Mouse (Mus musculus) stomach, embryonic 15.5 days (tissue): Measurements from ENCODE around the gene Erap1. TPM values are rescaled to one million over a fixed set of nuclear protein-coding genes. Genes with fewer than 3 reads are reported as not detected.
"Not testable (repeated sequence)": the region's sequence is repeated elsewhere in the genome, so short reads cannot be mapped to it uniquely, and the experiment has no call there.

Experiments used
- ATAC-seq: fragments of 200-750 bp; cut with Nextera tagmentation; 2 replicates; pipeline ENCODE4 v1.8.0; 2017; ENCODE audit warnings: low read depth, moderate number of reproducible peaks, moderate TSS enrichment; ENCODE audit not compliant: insufficient read depth, low FRiP score
- H3K27ac ChIP-seq: fragments of 300-500 bp; sonication (generic); 2 replicates; pipeline ENCODE4 v1.5.1; 2015; ENCODE audit warnings: mild to moderate bottlenecking, inconsistent platforms
- H3K27me3 ChIP-seq: fragments of 300-500 bp; sonication (generic); replicated peaks from 2 replicates; pipeline ENCODE4 v1.6.1; 2015; ENCODE audit warnings: inconsistent platforms
- H3K36me3 ChIP-seq: fragments of 300-500 bp; sonication (generic); 2 replicates; pipeline ENCODE4 v1.6.1; 2015; ENCODE audit warnings: inconsistent platforms
- H3K4me1 ChIP-seq: fragments of 300-500 bp; sonication (generic); 2 replicates; pipeline ENCODE4 v1.6.1; 2015; ENCODE audit warnings: inconsistent platforms
- H3K4me2 ChIP-seq: fragments of 300-500 bp; sonication (generic); 2 replicates; pipeline ENCODE4 v1.6.1; 2015; ENCODE audit warnings: mild to moderate bottlenecking, inconsistent platforms
- H3K4me3 ChIP-seq: fragments of 300-500 bp; sonication (generic); replicated peaks from 2 replicates; pipeline ENCODE4 v1.5.1; 2015; ENCODE audit warnings: inconsistent platforms
- H3K9ac ChIP-seq: fragments of 300-500 bp; sonication (generic); 2 replicates; pipeline ENCODE4 v1.6.1; 2015; ENCODE audit warnings: inconsistent platforms
- H3K9me3 ChIP-seq: fragments of 300-500 bp; sonication (generic); 2 replicates; pipeline ENCODE4 v1.6.1; 2016; ENCODE audit warnings: inconsistent platforms
- WGBS: fragments of 180-500 bp; shearing (Covaris S2); methylation state at CpG from one replicate; pipeline ENCODE4 v1.1.7; 2015; 5-methylcytosine and 5-hydroxymethylcytosine counted together
- polyA plus RNA-seq: library from polyadenylated mRNA; unstranded; fragments of >200 nt; fragmentation: Nextera tagmentation; extraction: Ambion mirVana; gene quantifications from 2 replicates; pipeline ENCODE4 v1.2.1, GENCODE M21; 2015

The Erap1 gene
- polyA plus RNA-seq, result 27.8 and 28.9 TPM in 2 replicates

- no peaks in the 10 kb centered on the region for H3K36me3 ChIP-seq
- H3K4me3 ChIP-seq, result peak within 1 kb of the TSS; percentile 97
- peak within 1 kb of the TSS; percentile 97 for H3K27ac ChIP-seq
- H3K27me3 ChIP-seq, result no peaks in the 10 kb centered on the region
- no peaks in the 10 kb centered on the region for H3K9me3 ChIP-seq
- ATAC-seq, result peak; percentile 70
- WGBS, result 1% methylated on average over 12 of the region's 12 CpGs
- H3K9ac ChIP-seq, result peak within 1 kb of the TSS; percentile 89
- H3K4me2 ChIP-seq, result peak within 1 kb of the TSS; percentile 83
- no peaks in the 10 kb centered on the region for H3K4me1 ChIP-seq
Observed at GRCm38 (mm10) chr13:74638793-74639711, at the start of gene Erap1. Erap1 (plus strand) TSS chr13:74639568.

- H3K9ac ChIP-seq, H3K27me3 ChIP-seq, H3K27ac ChIP-seq, H3K4me1 ChIP-seq, ATAC-seq, H3K4me3 ChIP-seq, H3K36me3 ChIP-seq, H3K9me3 ChIP-seq, H3K4me2 ChIP-seq: not testable (repeated sequence)
- WGBS, result 51% methylated on average over 12 of the region's 12 CpGs
Observed at GRCm38 (mm10) chr13:74591401-74591821, 48.0 kb upstream of the Erap1 start.

DNA sequence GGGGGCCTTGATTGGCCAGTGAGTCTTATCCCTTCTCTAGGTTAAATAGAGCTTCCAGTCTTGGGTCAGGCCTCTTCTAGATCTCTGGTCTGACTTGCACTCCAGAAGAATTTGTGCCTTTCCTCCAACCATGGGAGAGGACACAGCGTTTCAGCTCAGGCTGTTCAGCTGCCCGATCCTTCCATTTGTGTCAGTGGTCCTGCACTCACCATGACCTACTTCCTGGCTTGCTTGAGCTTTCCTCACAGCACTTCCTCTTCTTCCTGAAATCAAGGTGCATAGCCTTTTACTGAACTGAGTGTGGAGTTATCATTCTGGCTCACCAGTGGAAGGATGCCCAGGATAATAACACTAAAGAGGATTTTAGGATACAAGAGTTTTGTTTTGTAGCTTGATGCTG, 47.5 kb upstream of the Erap1 start:
- not testable (repeated sequence) for H3K36me3 ChIP-seq, H3K9me3 ChIP-seq, H3K9ac ChIP-seq, H3K4me3 ChIP-seq, ATAC-seq, H3K4me2 ChIP-seq, H3K4me1 ChIP-seq, H3K27me3 ChIP-seq, H3K27ac ChIP-seq
- 76% methylated on average over 2 of the region's 2 CpGs for WGBS

DNA sequence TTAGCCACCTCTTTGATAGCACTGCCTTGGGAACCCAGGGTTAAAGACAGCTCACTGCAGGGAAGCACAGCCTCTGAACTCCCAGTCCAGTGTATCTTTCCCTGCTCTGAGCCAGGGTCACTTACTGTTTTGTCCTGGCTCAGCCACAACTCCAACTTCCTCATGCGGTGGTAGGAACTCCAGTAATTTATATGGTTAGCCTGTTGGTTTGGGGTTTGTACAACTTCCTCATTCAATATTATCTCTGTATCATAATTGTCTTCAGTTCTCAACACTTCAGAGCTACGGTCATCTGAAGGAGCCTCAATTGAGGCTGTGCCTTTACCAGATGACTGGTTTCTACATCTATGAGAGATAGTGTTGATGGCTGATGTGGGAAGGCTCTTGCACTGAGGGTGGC, 42.3 kb upstream of the Erap1 start:
- not testable (repeated sequence) for H3K27ac ChIP-seq, H3K4me3 ChIP-seq, H3K36me3 ChIP-seq, H3K9ac ChIP-seq, H3K4me2 ChIP-seq, ATAC-seq, H3K27me3 ChIP-seq, H3K9me3 ChIP-seq, H3K4me1 ChIP-seq
- WGBS, result 86% methylated on average over 2 of the region's 2 CpGs

- H3K4me1 ChIP-seq, H3K4me3 ChIP-seq, H3K27me3 ChIP-seq, H3K9ac ChIP-seq, H3K27ac ChIP-seq, H3K4me2 ChIP-seq, H3K36me3 ChIP-seq, H3K9me3 ChIP-seq, ATAC-seq: not testable (repeated sequence)
- 100% methylated on average over 1 of the region's 1 CpGs for WGBS
Observed at GRCm38 (mm10) chr13:74601776-74602175, 37.6 kb upstream of the Erap1 start.

DNA sequence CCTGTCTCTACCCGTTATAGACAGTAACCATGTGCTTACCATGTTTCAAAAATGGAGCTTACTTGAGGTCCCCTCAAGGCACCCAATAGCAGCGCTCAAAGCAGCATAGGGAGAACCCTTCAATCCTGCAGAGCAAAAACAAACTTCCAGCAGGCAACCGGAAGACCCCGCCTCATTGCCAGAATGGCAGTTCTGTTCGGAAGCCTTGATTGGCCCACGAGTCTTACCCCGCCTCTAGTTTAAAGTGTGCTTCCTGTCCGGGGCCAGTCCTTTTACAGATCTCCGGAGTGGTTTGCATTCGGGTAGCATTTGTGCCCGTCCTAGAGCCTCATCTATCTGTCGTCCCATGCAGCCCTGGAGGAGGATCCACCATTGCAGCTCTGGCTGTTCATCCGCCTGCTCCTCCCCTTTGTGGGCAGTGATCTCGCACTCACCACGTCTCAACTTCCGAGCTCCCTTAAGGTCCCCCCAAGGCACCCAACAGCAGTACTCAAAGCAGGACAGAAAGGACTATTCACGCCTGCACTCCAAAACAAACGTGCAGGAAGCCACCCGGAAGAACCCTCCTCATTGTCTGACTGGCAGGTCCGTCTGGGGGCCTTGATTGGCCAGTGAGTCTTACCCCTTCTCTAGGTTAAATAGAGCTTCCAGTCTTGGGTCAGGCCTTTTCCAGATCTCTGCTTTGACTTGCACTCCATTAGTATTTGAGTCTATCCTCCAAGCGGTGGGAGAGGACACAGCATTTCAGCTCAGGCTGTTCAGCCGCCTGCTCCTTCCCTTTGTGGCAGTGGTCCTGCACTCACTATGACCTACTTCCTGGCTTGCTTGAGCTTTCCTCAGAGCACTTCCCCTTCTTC, 22.0 kb upstream of the Erap1 start:
- peak overlapping the region; percentile 54 for H3K4me3 ChIP-seq
- WGBS, result 6% methylated on average over 22 of the region's 22 CpGs

GRCm38 (mm10) chr13:74632327-74632726, 7.0 kb upstream of the Erap1 start:
- no peak overlapping the region for H3K27ac ChIP-seq
- no peaks in the 10 kb centered on the region for H3K9me3 ChIP-seq
- 69% methylated on average over 1 of the region's 1 CpGs for WGBS
- no peak overlapping the region for H3K9ac ChIP-seq
- H3K36me3 ChIP-seq, result no peaks in the 10 kb centered on the region
- no peak overlapping the region for H3K4me2 ChIP-seq
- ATAC-seq, result no peak
- no peaks in the 10 kb centered on the region for H3K27me3 ChIP-seq
- H3K4me3 ChIP-seq, result no peak overlapping the region
- no peaks in the 10 kb centered on the region for H3K4me1 ChIP-seq

More for the DNA sequence above, 22.0 kb upstream of the Erap1 start:
- H3K4me2 ChIP-seq, result peak overlapping the region; percentile 62
- ATAC-seq, result peak; percentile 97
- not testable (repeated sequence) for H3K9me3 ChIP-seq, H3K36me3 ChIP-seq, H3K4me1 ChIP-seq, H3K27me3 ChIP-seq
- peak overlapping the region; percentile 93 for H3K27ac ChIP-seq
- peak overlapping the region; percentile 9; the same call in 1 of the 2 replicates for H3K9ac ChIP-seq

DNA sequence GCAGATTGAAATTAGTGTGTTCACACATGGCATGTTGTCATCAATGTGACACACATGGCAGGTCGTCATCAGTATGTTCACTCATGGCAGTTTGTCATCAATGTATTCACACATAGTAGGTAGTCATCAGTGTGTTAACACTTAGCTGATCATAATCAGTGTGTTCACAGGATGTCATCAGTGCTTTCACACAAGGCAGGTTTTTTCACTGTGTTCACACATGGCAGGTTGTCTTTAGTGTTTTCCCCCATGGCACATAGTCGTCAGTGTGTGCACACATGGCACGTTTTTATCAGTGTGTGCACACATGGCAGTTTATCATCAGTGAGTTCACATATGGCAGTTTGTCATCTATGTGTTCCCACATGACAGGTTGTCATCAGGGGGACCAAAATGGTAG, 6.5 kb upstream of the Erap1 start:
- no peaks in the 10 kb centered on the region for H3K9me3 ChIP-seq
- H3K9ac ChIP-seq, result no peak overlapping the region
- no peaks in the 10 kb centered on the region for H3K36me3 ChIP-seq
- H3K4me3 ChIP-seq, result no peak overlapping the region
- no peak for ATAC-seq
- no peak overlapping the region for H3K27ac ChIP-seq
- H3K4me2 ChIP-seq, result no peak overlapping the region
- H3K27me3 ChIP-seq, result no peaks in the 10 kb centered on the region
- 79% methylated on average over 3 of the region's 3 CpGs for WGBS
- no peaks in the 10 kb centered on the region for H3K4me1 ChIP-seq

GRCm38 (mm10) chr13:74639712-74640522, 549 bp downstream of the Erap1 start:
- peak; percentile 84 for ATAC-seq
- H3K36me3 ChIP-seq, result no peaks in the 10 kb centered on the region
- peak overlapping the region; percentile 97 for H3K27ac ChIP-seq
- WGBS, result under 1% methylated on average over 46 of the region's 49 CpGs
- H3K9me3 ChIP-seq, result no peaks in the 10 kb centered on the region
- H3K9ac ChIP-seq, result peak overlapping the region; percentile 89
- H3K4me3 ChIP-seq, result peak overlapping the region; percentile 97
- no peaks in the 10 kb centered on the region for H3K27me3 ChIP-seq
- no peaks in the 10 kb centered on the region for H3K4me1 ChIP-seq
- peak overlapping the region; percentile 83 for H3K4me2 ChIP-seq

DNA sequence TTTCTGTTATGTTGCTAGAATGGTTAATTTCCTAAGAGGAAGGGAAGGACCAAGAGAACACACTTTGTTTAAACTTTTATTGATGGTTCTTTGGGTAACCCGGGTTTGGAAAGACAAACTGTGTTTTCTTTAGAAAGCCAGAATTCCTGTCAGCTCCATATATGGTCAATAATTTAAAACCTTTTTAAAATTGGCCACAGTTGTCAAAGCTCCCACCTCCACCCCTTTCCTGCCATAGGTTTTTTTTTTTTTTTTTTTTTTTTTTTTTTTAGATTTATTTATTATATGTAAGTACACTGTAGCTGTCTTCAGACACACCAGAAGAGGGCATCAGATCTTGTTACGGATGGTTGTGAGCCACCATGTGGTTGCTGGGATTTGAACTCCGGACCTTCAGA, 1.2 kb downstream of the Erap1 start:
- not testable (repeated sequence) for H3K9me3 ChIP-seq, H3K4me1 ChIP-seq, H3K9ac ChIP-seq, H3K27me3 ChIP-seq, ATAC-seq, H3K36me3 ChIP-seq
- H3K27ac ChIP-seq, result 0 out of 2 replicates have a peak overlapping the region, but pooled peaks have one; percentile 40
- WGBS, result 48% methylated on average over 3 of the region's 3 CpGs
- peak overlapping the region; percentile 83 for H3K4me2 ChIP-seq
- H3K4me3 ChIP-seq, result peak overlapping the region; percentile 97

GRCm38 (mm10) chr13:74695497-74696193, 56.3 kb downstream of the Erap1 start:
- Histone ChIP-seq H3K36me3 (no peaks in the 10 kb centered on the region), H3K4me3 (no peak overlapping the region), H3K27me3 (no peaks in the 10 kb centered on the region), H3K4me2 (no peak overlapping the region), H3K9me3 (no peaks in the 10 kb centered on the region), H3K4me1 (no peaks in the 10 kb centered on the region), H3K27ac (no peak overlapping the region), H3K9ac (no peak overlapping the region)
- WGBS, result 83% methylated on average over 5 of the region's 5 CpGs
- ATAC-seq, result no peak
